Mouse (Mus musculus) E14TG2a.4 (cell line): Measurements from ENCODE around the gene Fgfbp1.

Experiments used
- CTCF ChIP-seq: conservative IDR thresholded peaks from 2 replicates; pipeline ENCODE4 v1.5.1; 2014; ENCODE audit warnings: low read length
- POU5F1 ChIP-seq: IDR thresholded peaks from 2 replicates; pipeline ENCODE4 v1.6.1; 2014; ENCODE audit warnings: low read length, borderline replicate concordance

DNA sequence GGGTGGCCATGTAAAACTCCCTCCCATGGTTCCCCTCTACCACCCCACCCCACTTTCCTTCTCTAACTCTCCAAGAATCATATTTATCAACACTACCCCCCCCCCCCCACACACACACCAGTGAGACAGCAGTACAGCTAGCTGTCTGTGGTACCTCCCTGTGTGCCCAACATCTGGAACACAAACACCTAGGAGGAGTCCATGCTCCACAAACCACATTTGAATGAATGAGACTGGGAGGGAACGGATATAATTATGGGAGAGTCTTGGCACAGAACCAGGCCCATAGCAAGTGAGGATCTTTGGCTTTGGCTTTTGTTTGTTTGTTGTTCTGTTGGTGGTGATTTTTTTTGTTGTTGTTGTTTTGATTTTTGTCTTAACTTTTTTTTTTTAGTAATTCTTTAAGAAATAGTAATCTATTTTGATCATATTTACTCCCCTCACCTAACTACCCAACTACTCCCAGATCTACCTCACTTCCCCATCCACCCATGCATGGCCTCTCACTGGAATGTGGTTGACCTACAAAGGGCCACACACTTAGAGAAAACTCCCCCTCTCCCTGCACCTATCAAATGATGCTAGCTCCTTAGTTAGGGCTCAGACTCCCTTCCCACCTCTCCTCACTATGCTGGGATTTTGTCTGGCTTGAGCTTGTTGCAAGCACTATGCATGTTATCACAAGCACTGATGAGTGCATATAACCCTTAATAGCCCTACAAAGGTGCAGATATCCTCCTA is 4.6 kb downstream of the Fgfbp1 start:
- TF ChIP-seq CTCF, result no peak
- no peak for TF ChIP-seq POU5F1
